Mouse (Mus musculus) ES-E14 (cell line): Measurements from ENCODE around the gene Tmem232. TPM values are rescaled to one million over a fixed set of nuclear protein-coding genes. Genes with fewer than 3 reads are reported as not detected.

ENCODE experiments used
- total RNA-seq: library from RNA; depleted of rRNA; stranded (reverse); fragments of 300-350 nt; gene quantifications from 2 replicates; pipeline ENCODE4 v1.2.3, GENCODE M21; 2012; rRNA removed

Tmem232 gene
- total RNA-seq, 1 experiment: 0.09 TPM

Other genes starting within 250 kb of the Tmem232 start
- 56.5 and 78.0 TPM in 2 replicates for gene Vapa, start 72.8 kb upstream of the Tmem232 start, total RNA-seq
- gene Txndc2, start 101.4 kb upstream of the Tmem232 start, total RNA-seq: 0.13 and 0.37 TPM in 2 replicates
- gene Rab31, start 232.0 kb upstream of the Tmem232 start, total RNA-seq: 16.4 and 22.8 TPM in 2 replicates
- gene Ppp4r1, start 241.8 kb upstream of the Tmem232 start, total RNA-seq: 40.3 and 48.9 TPM in 2 replicates